Mouse (Mus musculus): ENCODE measurements around the gene Gm28372. TPM values are rescaled to one million over a fixed set of nuclear protein-coding genes. Genes with fewer than 3 reads are reported as not detected.
A peak's percentile ranks its signal among the peaks of the same experiment; 100 is the strongest.

The Gm28372 gene
- polyA plus RNA-seq, 1 experiment from 2014 or later = not detected

DNA sequence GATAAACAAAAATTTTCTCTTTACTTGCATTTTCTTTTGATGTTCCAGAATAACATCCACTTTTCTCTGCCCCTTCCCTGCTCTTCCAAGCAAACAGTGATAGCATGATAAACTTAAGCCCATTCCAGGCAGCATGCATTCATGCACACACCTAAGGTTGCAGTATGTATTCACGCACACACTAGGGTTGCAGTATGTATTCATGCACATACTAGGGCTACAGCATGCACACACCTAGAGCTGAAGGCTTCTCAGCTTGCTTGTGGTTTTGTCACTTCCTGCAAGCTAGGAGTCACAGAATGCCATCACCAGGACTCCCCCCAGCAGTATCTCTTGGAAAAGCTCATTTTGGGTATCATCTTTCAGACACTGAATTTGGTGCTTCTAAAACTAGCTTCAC, 31.7 kb downstream of the Gm28372 start:
- Histone ChIP-seq H3K36me3 (ENCODE audit: control insufficient read depth, insufficient read depth, low read length) (peaks cover 25% of the 10 kb centered on the region), H3K9me3 (ENCODE audit: control insufficient read depth, low read length) (no peaks in the 10 kb centered on the region), H3K4me1 (ENCODE audit: control insufficient read depth, insufficient read depth, low read length) (no peaks in the 10 kb centered on the region), H3K4me2 (ENCODE audit: low read depth, severe bottlenecking) (no peak overlapping the region), H3K27me3 (ENCODE audit: control insufficient read depth, insufficient read depth, low read length) (no peaks in the 10 kb centered on the region), H3K27ac (replicated peaks; ENCODE audit: low read depth, low read length) (no peak overlapping the region), H3K4me3 (ENCODE audit: low read depth, low read length) (no peak overlapping the region), H3K9ac (ENCODE audit: low read length) (no peak overlapping the region)
- no peak for ATAC-seq (ENCODE audit: insufficient number of reproducible peaks, low FRiP score, low TSS enrichment, low read depth)
- WGBS = 98% methylated on average over 1 of the region's 1 CpGs
- no peak for DNase-seq (ENCODE audit: low spot score)

DNA sequence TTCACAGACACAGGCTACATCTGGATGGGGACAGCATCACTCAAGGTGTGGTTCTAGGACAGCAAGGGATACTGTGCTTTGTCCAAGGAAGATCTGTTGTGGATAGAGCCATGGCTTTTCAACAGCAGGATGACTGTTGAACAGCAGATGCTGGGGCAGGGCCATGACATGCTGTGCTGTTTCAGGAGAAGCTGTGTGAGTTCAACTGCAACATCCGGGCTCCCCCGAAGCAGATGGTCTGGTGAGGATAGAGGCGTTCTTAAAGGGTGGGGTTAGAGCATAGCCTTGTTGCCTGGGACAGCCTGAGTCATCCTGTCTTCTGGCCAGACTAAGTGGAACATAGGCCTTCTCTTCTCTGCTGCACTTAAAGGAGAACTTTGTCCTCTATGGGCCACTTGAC, 33.8 kb downstream of the Gm28372 start:
- no peaks in the 10 kb centered on the region for H3K9me3 ChIP-seq (ENCODE audit: control insufficient read depth, low read length)
- H3K4me2 ChIP-seq (ENCODE audit: low read depth, severe bottlenecking) = no peak overlapping the region
- no peaks in the 10 kb centered on the region for H3K27me3 ChIP-seq (ENCODE audit: control insufficient read depth, insufficient read depth, low read length)
- H3K4me1 ChIP-seq (ENCODE audit: control insufficient read depth, insufficient read depth, low read length) = no peaks in the 10 kb centered on the region
- WGBS = 91% methylated on average over 3 of the region's 3 CpGs
- no peak overlapping the region for H3K9ac ChIP-seq (ENCODE audit: low read length)
- H3K36me3 ChIP-seq (ENCODE audit: control insufficient read depth, insufficient read depth, low read length) = peaks cover 36% of the 10 kb centered on the region
- no peak overlapping the region for H3K27ac ChIP-seq (replicated peaks; ENCODE audit: low read depth, low read length)
- no peak overlapping the region for H3K4me3 ChIP-seq (ENCODE audit: low read depth, low read length)
- ATAC-seq (ENCODE audit: insufficient number of reproducible peaks, low FRiP score, low TSS enrichment, low read depth) (no peak), DNase-seq (ENCODE audit: low spot score) (no peak)

DNA sequence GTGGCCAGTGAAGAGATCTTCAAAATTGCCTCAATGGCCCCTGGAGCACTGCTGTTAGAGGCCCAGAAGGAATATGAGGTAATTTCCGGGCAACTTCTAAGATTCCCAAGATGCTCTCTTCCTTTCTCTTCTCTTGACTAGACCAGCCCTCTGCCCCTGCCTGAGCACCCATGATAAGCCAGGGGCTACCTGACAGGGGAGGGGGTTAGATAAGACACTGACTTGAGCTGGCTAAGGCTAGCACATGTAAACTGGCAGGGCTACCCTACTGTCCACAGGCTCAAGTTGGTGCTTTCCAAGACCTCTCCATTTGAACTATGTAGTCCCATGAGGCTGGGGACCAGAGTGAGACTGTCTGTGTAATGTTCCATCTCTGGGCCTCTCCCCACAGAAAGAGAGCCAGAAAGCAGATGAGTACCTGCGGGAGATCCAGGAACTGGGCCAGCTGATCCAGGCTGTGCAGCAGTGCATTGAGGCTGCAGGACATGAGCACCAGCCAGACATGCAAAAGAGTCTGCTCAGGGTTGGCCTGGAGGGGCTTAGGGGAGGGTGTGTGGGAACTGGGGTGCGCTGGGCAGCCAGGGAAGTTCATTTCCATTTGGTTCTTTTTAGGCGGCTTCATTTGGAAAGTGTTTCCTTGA, 34.9 kb downstream of the Gm28372 start:
- no peak for DNase-seq (ENCODE audit: low spot score)
- peaks cover 38% of the 10 kb centered on the region for H3K36me3 ChIP-seq (ENCODE audit: control insufficient read depth, insufficient read depth, low read length)
- H3K9me3 ChIP-seq (ENCODE audit: control insufficient read depth, low read length) = no peaks in the 10 kb centered on the region
- H3K9ac ChIP-seq (ENCODE audit: low read length) = no peak overlapping the region
- H3K4me3 ChIP-seq (ENCODE audit: low read depth, low read length) = no peak overlapping the region
- no peak for ATAC-seq (ENCODE audit: insufficient number of reproducible peaks, low FRiP score, low TSS enrichment, low read depth)
- no peak overlapping the region for H3K4me2 ChIP-seq (ENCODE audit: low read depth, severe bottlenecking)
- WGBS = 91% methylated on average over 4 of the region's 4 CpGs
- H3K4me1 ChIP-seq (ENCODE audit: control insufficient read depth, insufficient read depth, low read length) = no peaks in the 10 kb centered on the region
- H3K27me3 ChIP-seq (ENCODE audit: control insufficient read depth, insufficient read depth, low read length) = no peaks in the 10 kb centered on the region
- no peak overlapping the region for H3K27ac ChIP-seq (replicated peaks; ENCODE audit: low read depth, low read length)

DNA sequence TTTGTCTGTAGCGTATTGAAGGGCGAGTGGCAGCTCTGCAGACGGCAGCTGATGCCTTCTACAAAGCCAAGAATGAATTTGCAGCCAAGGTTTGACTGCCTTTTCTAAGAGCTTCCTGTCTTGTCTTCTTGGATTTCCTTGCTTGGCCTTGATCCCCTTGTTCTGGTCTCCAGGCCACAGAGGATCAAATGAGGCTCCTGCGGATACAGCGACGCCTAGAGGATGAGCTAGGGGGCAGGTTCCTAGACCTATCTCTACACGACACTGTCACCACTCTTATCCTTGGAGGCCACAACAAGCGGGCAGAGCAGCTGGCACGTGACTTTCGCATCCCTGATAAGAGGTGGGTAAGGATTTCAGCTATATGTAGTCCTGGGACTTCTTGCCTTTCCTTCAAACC, 37.1 kb downstream of the Gm28372 start:
- H3K9ac ChIP-seq (ENCODE audit: low read length) = no peak overlapping the region
- WGBS = 89% methylated on average over 10 of the region's 10 CpGs
- no peak overlapping the region for H3K4me2 ChIP-seq (ENCODE audit: low read depth, severe bottlenecking)
- peaks cover 38% of the 10 kb centered on the region for H3K36me3 ChIP-seq (ENCODE audit: control insufficient read depth, insufficient read depth, low read length)
- H3K4me1 ChIP-seq (ENCODE audit: control insufficient read depth, insufficient read depth, low read length) = no peaks in the 10 kb centered on the region
- no peak overlapping the region for H3K27ac ChIP-seq (replicated peaks; ENCODE audit: low read depth, low read length)
- no peaks in the 10 kb centered on the region for H3K9me3 ChIP-seq (ENCODE audit: control insufficient read depth, low read length)
- ATAC-seq (ENCODE audit: insufficient number of reproducible peaks, low FRiP score, low TSS enrichment, low read depth) (no peak), DNase-seq (ENCODE audit: low spot score) (no peak)
- no peak overlapping the region for H3K4me3 ChIP-seq (ENCODE audit: low read depth, low read length)
- H3K27me3 ChIP-seq (ENCODE audit: control insufficient read depth, insufficient read depth, low read length) = no peaks in the 10 kb centered on the region

DNA sequence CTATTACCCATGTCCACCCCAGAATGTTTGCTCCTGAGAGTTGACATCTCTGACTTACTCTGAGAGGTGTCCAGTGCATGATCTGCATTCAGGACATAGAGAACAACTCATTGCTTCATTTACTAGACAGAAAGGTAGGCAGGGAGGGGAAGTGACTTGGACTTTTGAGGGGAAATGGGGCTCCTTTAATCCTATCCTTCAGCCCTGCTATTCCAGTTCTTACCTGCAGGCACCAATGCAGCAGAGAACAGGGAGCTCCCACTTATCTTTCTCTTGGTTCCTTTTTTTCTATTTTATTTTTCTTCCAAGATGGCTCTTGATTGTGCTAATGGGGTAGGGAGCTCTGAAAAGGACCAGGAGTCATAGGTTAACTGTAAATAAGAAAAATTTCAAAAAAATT, 43.4 kb downstream of the Gm28372 start:
- H3K9me3 ChIP-seq (ENCODE audit: control insufficient read depth, low read length) = no peaks in the 10 kb centered on the region
- H3K27ac ChIP-seq (replicated peaks; ENCODE audit: low read depth, low read length) = no peak overlapping the region
- no peak overlapping the region for H3K4me2 ChIP-seq (ENCODE audit: low read depth, severe bottlenecking)
- no peak overlapping the region for H3K4me3 ChIP-seq (ENCODE audit: low read depth, low read length)
- H3K4me1 ChIP-seq (ENCODE audit: control insufficient read depth, insufficient read depth, low read length) = peaks cover 8% of the 10 kb centered on the region
- H3K36me3 ChIP-seq (ENCODE audit: control insufficient read depth, insufficient read depth, low read length) = 0 out of 2 replicates have a peak, but pooled peaks cover 4% of the 10 kb centered on the region
- DNase-seq (ENCODE audit: low spot score) (no peak), ATAC-seq (ENCODE audit: insufficient number of reproducible peaks, low FRiP score, low TSS enrichment, low read depth) (no peak)
- H3K9ac ChIP-seq (ENCODE audit: low read length) = no peak overlapping the region
- H3K27me3 ChIP-seq (ENCODE audit: control insufficient read depth, insufficient read depth, low read length) = no peaks in the 10 kb centered on the region

DNA sequence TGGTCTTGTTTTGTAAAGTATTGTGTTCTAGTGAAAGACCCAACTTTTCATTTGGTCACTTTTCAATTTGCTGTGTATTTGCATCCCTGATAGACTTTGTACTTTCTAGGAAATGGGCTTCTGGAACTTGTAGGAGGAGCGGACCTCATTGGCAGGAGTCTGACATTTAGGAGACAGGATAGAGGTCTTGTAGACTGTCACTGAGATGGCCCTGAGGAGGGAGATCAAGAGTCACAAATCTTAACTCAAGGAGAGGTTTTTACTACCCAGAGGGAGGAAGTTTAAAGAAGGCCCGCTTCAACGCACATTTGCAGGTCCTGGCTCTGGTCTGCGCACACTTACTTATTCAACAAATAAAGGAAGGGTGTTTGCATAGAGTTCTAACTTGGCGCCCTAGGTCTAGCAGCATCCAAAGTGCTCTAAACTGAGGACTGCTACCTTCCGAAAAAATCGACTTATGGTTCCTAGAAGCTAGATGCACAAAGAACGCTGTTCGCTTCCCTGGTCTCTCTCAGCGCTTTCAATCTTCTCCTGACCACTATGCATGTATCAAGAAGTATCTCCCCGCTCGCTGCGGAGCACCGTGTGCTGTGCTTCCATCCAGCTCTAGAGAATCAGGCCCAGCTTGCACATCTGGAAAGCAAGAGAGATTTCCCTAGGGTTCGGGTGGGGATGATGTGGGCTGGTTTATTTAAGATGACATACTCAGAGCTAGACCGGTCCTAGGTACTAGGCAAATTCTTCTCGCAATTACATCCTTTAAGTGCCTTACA, 44.2 kb downstream of the Gm28372 start:
- no peak overlapping the region for H3K27ac ChIP-seq (replicated peaks; ENCODE audit: low read depth, low read length)
- peak; percentile 44 for DNase-seq (ENCODE audit: low spot score)
- WGBS = 9% methylated on average over 17 of the region's 17 CpGs
- H3K9ac ChIP-seq (ENCODE audit: low read length) = peak overlapping the region; percentile 84
- peaks cover 8% of the 10 kb centered on the region for H3K4me1 ChIP-seq (ENCODE audit: control insufficient read depth, insufficient read depth, low read length)
- no peaks in the 10 kb centered on the region for H3K27me3 ChIP-seq (ENCODE audit: control insufficient read depth, insufficient read depth, low read length)
- peak overlapping the region; percentile 88 for H3K4me3 ChIP-seq (ENCODE audit: low read depth, low read length)
- H3K36me3 ChIP-seq (ENCODE audit: control insufficient read depth, insufficient read depth, low read length) = no peaks in the 10 kb centered on the region
- peak overlapping the region; percentile 74 for H3K4me2 ChIP-seq (ENCODE audit: low read depth, severe bottlenecking)
- no peak for ATAC-seq (ENCODE audit: insufficient number of reproducible peaks, low FRiP score, low TSS enrichment, low read depth)
- no peaks in the 10 kb centered on the region for H3K9me3 ChIP-seq (ENCODE audit: control insufficient read depth, low read length)

DNA sequence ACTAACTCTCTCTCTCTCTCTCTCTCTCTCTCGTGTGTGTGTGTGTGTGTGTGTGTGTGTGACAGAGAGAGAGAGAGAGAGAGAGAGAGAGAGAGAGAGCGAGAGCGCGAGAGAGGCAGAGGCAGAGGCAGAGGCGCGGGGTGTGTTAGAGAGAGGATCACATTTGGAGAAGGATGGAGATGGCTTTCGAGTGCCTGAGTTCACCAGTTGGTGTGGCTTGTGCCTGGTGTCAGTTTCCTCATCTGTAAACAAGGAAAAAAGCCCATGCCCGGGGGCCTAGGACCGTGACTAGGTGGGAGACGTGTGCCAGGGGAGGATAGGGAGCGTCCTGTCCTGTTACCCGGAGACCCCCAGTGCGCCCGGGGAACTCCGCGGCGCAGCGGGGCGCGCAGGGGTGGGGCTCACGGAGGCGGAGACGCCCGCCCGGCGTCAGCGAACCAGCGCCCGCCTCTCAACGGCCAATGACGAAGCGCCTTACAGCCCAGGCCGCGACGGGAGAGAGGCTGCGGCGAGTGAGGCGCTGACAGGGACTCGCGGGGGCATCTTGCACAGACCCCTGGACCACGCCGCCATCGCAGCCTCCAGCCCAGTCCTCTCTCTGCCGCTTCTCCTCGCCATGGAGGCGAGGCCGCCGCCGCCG, 44.9 kb downstream of the Gm28372 start, which contains the start of gene Ptpra:
Gene Ptpra (plus strand): TSS at position 485 of the 640 bp plus-strand sequence.
- DNase-seq (ENCODE audit: low spot score) (peak; percentile 93), ATAC-seq (ENCODE audit: insufficient number of reproducible peaks, low FRiP score, low TSS enrichment, low read depth) (peak; percentile 94)
- H3K36me3 ChIP-seq (ENCODE audit: control insufficient read depth, insufficient read depth, low read length) = no peaks in the 10 kb centered on the region
- H3K4me3 ChIP-seq (ENCODE audit: low read depth, low read length) = peak within 1 kb of the TSS; percentile 88
- no peaks in the 10 kb centered on the region for H3K9me3 ChIP-seq (ENCODE audit: control insufficient read depth, low read length)
- peak within 1 kb of the TSS; percentile 84 for H3K9ac ChIP-seq (ENCODE audit: low read length)
- under 1% methylated on average over 41 of the region's 50 CpGs for WGBS
- H3K27me3 ChIP-seq (ENCODE audit: control insufficient read depth, insufficient read depth, low read length) = no peaks in the 10 kb centered on the region
- peak within 1 kb of the TSS; percentile 74 for H3K4me2 ChIP-seq (ENCODE audit: low read depth, severe bottlenecking)
- H3K27ac ChIP-seq (replicated peaks; ENCODE audit: low read depth, low read length) = peak within 1 kb of the TSS; percentile 53; the same call in 1 of the 2 replicates
- peaks cover 8% of the 10 kb centered on the region for H3K4me1 ChIP-seq (ENCODE audit: control insufficient read depth, insufficient read depth, low read length)

DNA sequence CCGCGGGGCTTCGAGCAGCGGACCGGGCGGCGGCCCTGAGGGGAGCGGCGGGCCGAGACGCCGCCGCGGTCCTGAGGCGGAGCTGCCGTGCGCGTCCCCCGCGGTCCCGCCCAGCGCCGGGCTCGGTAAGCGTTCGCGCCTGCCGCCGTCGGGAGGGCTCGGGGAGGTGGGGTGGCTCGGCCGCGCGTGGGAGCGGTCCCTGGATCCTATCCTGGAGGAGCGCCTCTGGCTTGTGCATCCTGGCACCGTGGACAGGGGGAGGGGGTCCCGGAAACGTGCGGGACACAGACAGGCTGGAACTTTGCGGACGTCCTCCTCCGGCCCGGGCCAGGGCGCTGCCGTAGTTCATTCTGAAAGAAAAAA, 45.4 kb downstream of the Gm28372 start:
- under 1% methylated on average over 40 of the region's 47 CpGs for WGBS
- no peaks in the 10 kb centered on the region for H3K9me3 ChIP-seq (ENCODE audit: control insufficient read depth, low read length)
- H3K27me3 ChIP-seq (ENCODE audit: control insufficient read depth, insufficient read depth, low read length) = no peaks in the 10 kb centered on the region
- peak overlapping the region; percentile 88 for H3K4me3 ChIP-seq (ENCODE audit: low read depth, low read length)
- peak overlapping the region; percentile 53; the same call in 1 of the 2 replicates for H3K27ac ChIP-seq (replicated peaks; ENCODE audit: low read depth, low read length)
- H3K4me2 ChIP-seq (ENCODE audit: low read depth, severe bottlenecking) = peak overlapping the region; percentile 74
- DNase-seq (ENCODE audit: low spot score) (no peak), ATAC-seq (ENCODE audit: insufficient number of reproducible peaks, low FRiP score, low TSS enrichment, low read depth) (peak; percentile 82)
- peak overlapping the region; percentile 84 for H3K9ac ChIP-seq (ENCODE audit: low read length)
- H3K4me1 ChIP-seq (ENCODE audit: control insufficient read depth, insufficient read depth, low read length) = peaks cover 8% of the 10 kb centered on the region
- no peaks in the 10 kb centered on the region for H3K36me3 ChIP-seq (ENCODE audit: control insufficient read depth, insufficient read depth, low read length)

All from limb, embryonic 11.5 days (tissue).